Mouse (Mus musculus) myocyte (in vitro differentiated cells): Measurements from ENCODE around the gene E2f3. TPM values are rescaled to one million over a fixed set of nuclear protein-coding genes. Genes with fewer than 3 reads are reported as not detected.

Source experiments
- H3K27me3 ChIP-seq: one replicate; pipeline ENCODE4 v1.6.1; 2011; ENCODE audit not compliant: control insufficient read depth, insufficient read depth, insufficient read length
- H3K36me3 ChIP-seq: one replicate; pipeline ENCODE4 v1.6.1; 2011; ENCODE audit not compliant: control insufficient read depth, insufficient read depth
- H3K4me2 ChIP-seq: one replicate; pipeline ENCODE4 v1.6.1; 2011; ENCODE audit warnings: low read depth, control low read depth
- H3K4me3 ChIP-seq: one replicate; pipeline ENCODE4 v1.5.1; 2011; ENCODE audit warnings: mild to moderate bottlenecking, control low read depth, moderate library complexity
- H3K79me2 ChIP-seq: one replicate; pipeline ENCODE4 v1.6.1; 2011; ENCODE audit not compliant: control insufficient read depth, insufficient read depth
- H3ac ChIP-seq: one replicate; pipeline ENCODE4 v1.6.1; 2011; ENCODE audit not compliant: control insufficient read depth, insufficient read length
- CEBPB ChIP-seq: IDR thresholded peaks from 2 replicates; pipeline ENCODE4 v1.6.1; 2011; ENCODE audit warnings: mild to moderate bottlenecking, moderate library complexity; ENCODE audit not compliant: poor library complexity, insufficient read depth, severe bottlenecking
- E2F4 ChIP-seq: IDR thresholded peaks from one replicate; pipeline ENCODE4 v1.6.1; 2011; ENCODE audit warnings: mild to moderate bottlenecking, control low read depth, moderate library complexity; ENCODE audit not compliant: insufficient read depth
- MAX ChIP-seq: IDR thresholded peaks from one replicate; pipeline ENCODE4 v1.6.1; 2011; ENCODE audit warnings: low read depth, mild to moderate bottlenecking, control low read depth
- MYOD1 ChIP-seq, 3 experiments: IDR thresholded peaks; one replicate each; pipeline ENCODE4 v1.6.1; 2011; ENCODE audit warnings: control low read depth in 2 of 3, low read depth in 2 of 3, mild to moderate bottlenecking in 2 of 3, moderate library complexity in 1 of 3; ENCODE audit not compliant: insufficient read length in 2 of 3, control insufficient read depth in 1 of 3
- MYOG ChIP-seq, 3 experiments: IDR thresholded peaks; one replicate each; pipeline ENCODE4 v1.6.1; 2011; ENCODE audit warnings: control low read depth in 2 of 3, low read depth in 2 of 3, mild to moderate bottlenecking in 2 of 3; ENCODE audit not compliant: insufficient read length in 2 of 3, control insufficient read depth in 1 of 3, insufficient read depth in 1 of 3
- POLR2A ChIP-seq: IDR thresholded peaks from one replicate; pipeline ENCODE4 v1.6.1; 2011; ENCODE audit warnings: low read depth, mild to moderate bottlenecking, control low read depth, moderate library complexity; ENCODE audit not compliant: insufficient read length
- POLR2AphosphoS2 ChIP-seq: IDR thresholded peaks from one replicate; pipeline ENCODE4 v1.6.1; 2011; ENCODE audit warnings: low read depth, control low read depth; ENCODE audit not compliant: insufficient read length
- REST ChIP-seq: IDR thresholded peaks from one replicate; pipeline ENCODE4 v1.6.1; 2011; ENCODE audit warnings: mild to moderate bottlenecking, control low read depth, moderate library complexity; ENCODE audit not compliant: insufficient read depth, insufficient read length
- SRF ChIP-seq: IDR thresholded peaks from one replicate; pipeline ENCODE4 v1.6.1; 2011; ENCODE audit warnings: low read depth; ENCODE audit not compliant: control insufficient read depth, insufficient read length
- TCF12 ChIP-seq: IDR thresholded peaks from one replicate; pipeline ENCODE4 v1.6.1; 2011; ENCODE audit warnings: mild to moderate bottlenecking, control low read depth; ENCODE audit not compliant: poor library complexity, insufficient read depth, severe bottlenecking
- TCF3 ChIP-seq: IDR thresholded peaks from one replicate; pipeline ENCODE4 v1.6.1; 2011; ENCODE audit warnings: low read depth, control low read depth; ENCODE audit not compliant: insufficient read length
- USF1 ChIP-seq: IDR thresholded peaks from one replicate; pipeline ENCODE4 v1.6.1; 2011; ENCODE audit warnings: low read depth, mild to moderate bottlenecking, control low read depth, moderate library complexity
- polyA plus RNA-seq: library from polyadenylated mRNA; unstranded; fragments of >200 nt; fragmentation: generic; extraction: Trizol; gene quantifications from one replicate; pipeline ENCODE4 v1.2.1, GENCODE M21; 2012; ENCODE audit warnings: missing spikeins

Gene E2f3
- polyA plus RNA-seq, 1 experiment = 5.6 TPM

- H3K4me3 ChIP-seq = no peak overlapping the region
- H3K4me2 ChIP-seq = no peak overlapping the region
- no peak overlapping the region for H3ac ChIP-seq
- TF ChIP-seq POLR2AphosphoS2 (no peak), REST (no peak), MYOD1 (IDR thresholded peaks at IDR 0.05; ENCODE audit: control insufficient read depth in 1 of 3, insufficient read length in 2 of 3, low read depth in 2 of 3) (no peak), SRF (no peak), TCF12 (no peak), E2F4 (no peak), MYOG (IDR thresholded peaks at IDR 0.05; ENCODE audit: control insufficient read depth in 1 of 3, insufficient read depth in 1 of 3, insufficient read length in 2 of 3, low read depth in 2 of 3) (no peak), POLR2A (no peak), MAX (no peak), TCF3 (no peak), CEBPB (no peak), USF1 (no peak)
- H3K79me2 ChIP-seq = no peaks in the 10 kb centered on the region
- H3K27me3 ChIP-seq = no peaks in the 10 kb centered on the region
- H3K36me3 ChIP-seq = peaks cover 18% of the 10 kb centered on the region
These were observed 83.2 kb downstream of the E2f3 start for GRCm38 (mm10) chr13:29902676-29903075.

- TF ChIP-seq POLR2A (no peak), SRF (no peak), USF1 (no peak), MYOG (IDR thresholded peaks at IDR 0.05; ENCODE audit: control insufficient read depth in 1 of 3, insufficient read depth in 1 of 3, insufficient read length in 2 of 3, low read depth in 2 of 3) (no peak), MAX (no peak), POLR2AphosphoS2 (no peak), CEBPB (no peak)
- Histone ChIP-seq H3K79me2 (no peaks in the 10 kb centered on the region), H3K4me3 (no peak overlapping the region), H3K4me2 (no peak overlapping the region), H3ac (no peak overlapping the region), H3K36me3 (peaks cover 13% of the 10 kb centered on the region), H3K27me3 (no peaks in the 10 kb centered on the region)
These were observed 84.2 kb downstream of the E2f3 start for GRCm38 (mm10) chr13:29901641-29902040.

GRCm38 (mm10) chr13:29866780-29867179 is 119.1 kb downstream of the E2f3 start:
- Histone ChIP-seq H3K4me2 (no peak overlapping the region), H3K79me2 (no peaks in the 10 kb centered on the region), H3K27me3 (no peaks in the 10 kb centered on the region), H3K4me3 (no peak overlapping the region), H3ac (no peak overlapping the region), H3K36me3 (no peaks in the 10 kb centered on the region)
- TF ChIP-seq REST = no peak
- no peak for TF ChIP-seq E2F4
- TF ChIP-seq MYOD1 (IDR thresholded peaks at IDR 0.05; ENCODE audit: control insufficient read depth in 1 of 3, insufficient read length in 2 of 3, low read depth in 2 of 3) = no peak

GRCm38 (mm10) chr13:29864331-29864730 is 121.5 kb downstream of the E2f3 start:
- H3K4me2 ChIP-seq = no peak overlapping the region
- H3K4me3 ChIP-seq = no peak overlapping the region
- no peaks in the 10 kb centered on the region for H3K27me3 ChIP-seq
- no peaks in the 10 kb centered on the region for H3K79me2 ChIP-seq
- no peaks in the 10 kb centered on the region for H3K36me3 ChIP-seq
- H3ac ChIP-seq = no peak overlapping the region
- TF ChIP-seq MYOG (IDR thresholded peaks at IDR 0.05; ENCODE audit: control insufficient read depth in 1 of 3, insufficient read depth in 1 of 3, insufficient read length in 2 of 3, low read depth in 2 of 3) (no peak), E2F4 (no peak), CEBPB (no peak), MAX (no peak), REST (no peak), USF1 (no peak), TCF12 (no peak), POLR2A (no peak)

GRCm38 (mm10) chr13:29860087-29860486 is 125.8 kb downstream of the E2f3 start:
- TF ChIP-seq TCF3 = no peak
- TF ChIP-seq MYOD1 (IDR thresholded peaks at IDR 0.05; ENCODE audit: control insufficient read depth in 1 of 3, insufficient read length in 2 of 3, low read depth in 2 of 3) = no peak
- no peak for TF ChIP-seq SRF
- no peak for TF ChIP-seq CEBPB
- TF ChIP-seq MYOG (IDR thresholded peaks at IDR 0.05; ENCODE audit: control insufficient read depth in 1 of 3, insufficient read depth in 1 of 3, insufficient read length in 2 of 3, low read depth in 2 of 3) = no peak
- no peak for TF ChIP-seq POLR2AphosphoS2
- no peak for TF ChIP-seq USF1
- TF ChIP-seq REST = no peak
- TF ChIP-seq POLR2A = no peak
- Histone ChIP-seq H3K4me3 (no peak overlapping the region), H3K4me2 (no peak overlapping the region), H3ac (no peak overlapping the region), H3K27me3 (no peaks in the 10 kb centered on the region), H3K79me2 (peaks cover 3% of the 10 kb centered on the region), H3K36me3 (no peaks in the 10 kb centered on the region)

GRCm38 (mm10) chr13:29857436-29857835 is 128.4 kb downstream of the E2f3 start:
- Histone ChIP-seq H3ac (no peak overlapping the region), H3K4me3 (no peak overlapping the region), H3K79me2 (peaks cover 27% of the 10 kb centered on the region), H3K4me2 (peak overlapping the region; percentile 76), H3K36me3 (no peaks in the 10 kb centered on the region), H3K27me3 (no peaks in the 10 kb centered on the region)
- TF ChIP-seq POLR2A = no peak
- TF ChIP-seq E2F4 = no peak
- no peak for TF ChIP-seq MYOD1 (IDR thresholded peaks at IDR 0.05; ENCODE audit: control insufficient read depth in 1 of 3, insufficient read length in 2 of 3, low read depth in 2 of 3)
- no peak for TF ChIP-seq USF1
- TF ChIP-seq SRF = no peak
- TF ChIP-seq TCF3 = no peak
- no peak for TF ChIP-seq MAX
- TF ChIP-seq POLR2AphosphoS2 = no peak
- TF ChIP-seq MYOG (IDR thresholded peaks at IDR 0.05; ENCODE audit: control insufficient read depth in 1 of 3, insufficient read depth in 1 of 3, insufficient read length in 2 of 3, low read depth in 2 of 3) = no peak
- TF ChIP-seq TCF12 = no peak
- TF ChIP-seq CEBPB = no peak
- no peak for TF ChIP-seq REST
